Mouse (Mus musculus): ENCODE measurements around the gene Ctnna3. TPM values are rescaled to one million over a fixed set of nuclear protein-coding genes. Genes with fewer than 3 reads are reported as not detected.

Gene Ctnna3
- total and polyA plus RNA-seq, 3 experiments, result not detected

DNA sequence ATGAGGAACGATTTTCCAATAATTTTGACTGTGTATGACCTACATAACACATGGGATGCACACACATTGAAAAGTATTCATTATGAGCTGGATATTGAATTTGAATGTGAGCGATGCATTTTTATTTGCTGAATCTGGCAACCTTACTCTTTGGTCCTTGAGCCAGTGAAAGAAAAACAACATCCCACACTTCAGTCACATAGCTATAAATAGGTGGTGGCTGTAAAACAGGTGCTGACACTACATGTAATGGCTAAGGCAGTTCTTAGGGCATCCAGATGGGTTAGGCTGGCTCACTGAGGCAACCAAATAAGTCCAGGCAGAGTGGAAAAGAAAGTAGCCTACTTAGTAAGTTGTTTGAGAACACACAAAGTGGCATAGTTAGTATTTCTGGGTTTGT is 171.3 kb downstream of the Ctnna3 start:
- no peak overlapping the region for H3K9ac ChIP-seq (ENCODE audit: control insufficient read depth, low read depth, low read length, poor library complexity, severe bottlenecking)
- DNase-seq (ENCODE audit: low read depth, low spot score), result no peak
- H3K9me3 ChIP-seq (replicated peaks; ENCODE audit: insufficient read depth, low read length), result no peaks in the 10 kb centered on the region
- H3K4me1 ChIP-seq (ENCODE audit: control insufficient read depth in 1 of 2, insufficient read depth in 2 of 2, low read length in 2 of 2), result no peaks in the 10 kb centered on the region
- H3K79me2 ChIP-seq (ENCODE audit: control insufficient read depth, insufficient read depth, low read length, poor library complexity), result no peaks in the 10 kb centered on the region
- H3K27me3 ChIP-seq (ENCODE audit: control insufficient read depth in 1 of 2, insufficient read depth in 2 of 2, low read length in 2 of 2), result no peaks in the 10 kb centered on the region
- TF ChIP-seq UBTF (IDR thresholded peaks at IDR 0.05; ENCODE audit: borderline replicate concordance, insufficient read depth, low read depth, low read length) (no peak), CHD2 (IDR thresholded peaks at IDR 0.05; ENCODE audit: low read length) (no peak), TCF12 (IDR thresholded peaks at IDR 0.05; ENCODE audit: low read depth, low read length) (no peak), NELFE (IDR thresholded peaks at IDR 0.05; ENCODE audit: low read depth, low read length) (no peak), EP300 (IDR thresholded peaks at IDR 0.05; ENCODE audit: low read depth in 1 of 2, low read length in 2 of 2) (no peak), CTCF (IDR thresholded peaks at IDR 0.05 in 2 of 3, conservative IDR thresholded peaks at IDR 0.05 in 1 of 3; ENCODE audit: control insufficient read depth in 1 of 3, insufficient read depth in 1 of 3, low read depth in 2 of 3, low read length in 3 of 3, poor library complexity in 1 of 3, severe bottlenecking in 1 of 3) (no peak), HCFC1 (IDR thresholded peaks at IDR 0.05; ENCODE audit: low read depth, low read length) (no peak), MYB (IDR thresholded peaks at IDR 0.05; ENCODE audit: low read depth, low read length) (no peak), CHD1 (IDR thresholded peaks at IDR 0.05; ENCODE audit: low read depth, low read length) (no peak), USF2 (IDR thresholded peaks at IDR 0.05; ENCODE audit: borderline replicate concordance in 1 of 2, insufficient read depth in 1 of 2, low read depth in 1 of 2, low read length in 2 of 2) (no peak), MYC (IDR thresholded peaks at IDR 0.05; ENCODE audit: low read depth, low read length) (no peak), MEF2A (IDR thresholded peaks at IDR 0.05; ENCODE audit: extremely low read depth, insufficient replicate concordance, low read depth, low read length, poor library complexity, severe bottlenecking) (no peak), SIN3A (IDR thresholded peaks at IDR 0.05; ENCODE audit: low read length) (no peak), ZNF384 (IDR thresholded peaks at IDR 0.05; ENCODE audit: low read depth, low read length) (no peak), BHLHE40 (IDR thresholded peaks at IDR 0.05; ENCODE audit: borderline replicate concordance, low read depth, low read length) (no peak), ZC3H11A (IDR thresholded peaks at IDR 0.05; ENCODE audit: low read depth, low read length) (no peak)
- H3K27ac ChIP-seq (ENCODE audit: control insufficient read depth, low read depth, low read length), result no peak overlapping the region
- no peak overlapping the region for H3K4me3 ChIP-seq (ENCODE audit: control insufficient read depth in 1 of 2, insufficient read depth in 1 of 2, low read depth in 2 of 2, low read length in 2 of 2)
- H3K36me3 ChIP-seq (ENCODE audit: control insufficient read depth in 1 of 2, insufficient read depth in 2 of 2, low read length in 2 of 2), result no peaks in the 10 kb centered on the region

DNA sequence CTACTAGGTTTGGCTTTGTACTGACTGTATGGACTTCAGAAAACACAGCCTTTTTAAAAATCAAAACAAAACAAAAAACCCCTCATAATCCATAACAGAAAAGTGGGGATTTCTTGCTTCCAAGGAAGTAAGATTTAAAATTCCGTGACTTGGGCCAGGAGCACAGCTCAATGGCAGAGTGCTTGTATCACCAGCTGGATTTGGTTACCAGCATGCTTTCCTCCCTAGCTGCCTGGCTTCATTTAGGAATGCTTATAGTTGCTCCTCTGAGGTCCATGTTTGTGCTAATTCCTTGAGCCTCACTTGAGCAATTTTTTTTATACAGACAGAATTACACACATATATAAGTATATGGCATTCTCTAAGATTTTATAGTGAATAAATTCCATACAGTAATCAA is 198.6 kb downstream of the Ctnna3 start:
- no peak for DNase-seq (ENCODE audit: low read depth, low spot score)
- TF ChIP-seq ZC3H11A (IDR thresholded peaks at IDR 0.05; ENCODE audit: low read depth, low read length) (no peak), E2F4 (IDR thresholded peaks at IDR 0.05; ENCODE audit: borderline replicate concordance, low read depth, low read length) (no peak), MAZ (IDR thresholded peaks at IDR 0.05; ENCODE audit: low read depth, low read length) (no peak), JUND (IDR thresholded peaks at IDR 0.05; ENCODE audit: low read depth, low read length) (no peak), MYB (IDR thresholded peaks at IDR 0.05; ENCODE audit: low read depth, low read length) (no peak), CTCF (IDR thresholded peaks at IDR 0.05 in 2 of 3, conservative IDR thresholded peaks at IDR 0.05 in 1 of 3; ENCODE audit: control insufficient read depth in 1 of 3, insufficient read depth in 1 of 3, low read depth in 2 of 3, low read length in 3 of 3, poor library complexity in 1 of 3, severe bottlenecking in 1 of 3) (no peak), MEF2A (IDR thresholded peaks at IDR 0.05; ENCODE audit: extremely low read depth, insufficient replicate concordance, low read depth, low read length, poor library complexity, severe bottlenecking) (no peak), POLR2AphosphoS5 (IDR thresholded peaks at IDR 0.05; ENCODE audit: borderline replicate concordance, low read depth, low read length) (no peak), GATA1 (IDR thresholded peaks at IDR 0.05; ENCODE audit: low read depth, low read length) (no peak), GABPA (IDR thresholded peaks at IDR 0.05; ENCODE audit: low read depth, low read length) (no peak), ZMIZ1 (IDR thresholded peaks at IDR 0.05; ENCODE audit: low read depth, low read length) (no peak)
- no peaks in the 10 kb centered on the region for H3K9me3 ChIP-seq (replicated peaks; ENCODE audit: insufficient read depth, low read length)
- H3K4me1 ChIP-seq (ENCODE audit: control insufficient read depth in 1 of 2, insufficient read depth in 2 of 2, low read length in 2 of 2), result no peaks in the 10 kb centered on the region
- H3K4me3 ChIP-seq (ENCODE audit: control insufficient read depth in 1 of 2, insufficient read depth in 1 of 2, low read depth in 2 of 2, low read length in 2 of 2), result no peak overlapping the region
- no peaks in the 10 kb centered on the region for H3K36me3 ChIP-seq (ENCODE audit: control insufficient read depth in 1 of 2, insufficient read depth in 2 of 2, low read length in 2 of 2)
- no peaks in the 10 kb centered on the region for H3K79me2 ChIP-seq (ENCODE audit: control insufficient read depth, insufficient read depth, low read length, poor library complexity)
- H3K9ac ChIP-seq (ENCODE audit: control insufficient read depth, low read depth, low read length, poor library complexity, severe bottlenecking), result no peak overlapping the region
- no peak overlapping the region for H3K27ac ChIP-seq (ENCODE audit: control insufficient read depth, low read depth, low read length)
- no peaks in the 10 kb centered on the region for H3K27me3 ChIP-seq (ENCODE audit: control insufficient read depth in 1 of 2, insufficient read depth in 2 of 2, low read length in 2 of 2)
